Mouse (Mus musculus) macrophage (primary cell): ENCODE results near the gene Casc3. TPM values are rescaled to one million over a fixed set of nuclear protein-coding genes. Genes with fewer than 3 reads are reported as not detected.

Experiments
- H3K27ac ChIP-seq: fragments of 350-480 bp; formaldehyde crosslinking; 2 replicates; pipeline ENCODE4 v1.9.0; 2021
- H3K36me3 ChIP-seq: fragments of 350-480 bp; formaldehyde crosslinking; 2 replicates; pipeline ENCODE4 v1.9.0; 2021; ENCODE audit errors: inconsistent target
- H3K4me3 ChIP-seq: fragments of 350-480 bp; formaldehyde crosslinking; 2 replicates; pipeline ENCODE4 v1.9.0; 2021; ENCODE audit errors: inconsistent target
- H3K79me2 ChIP-seq: fragments of 350-480 bp; formaldehyde crosslinking; 2 replicates; pipeline ENCODE4 v1.9.0; 2021; ENCODE audit errors: inconsistent target
- WGBS: methylation state at CpG from one replicate; pipeline ENCODE4 v1.1.7; 2026; ENCODE audit warnings: inconsistent platforms; ENCODE audit not compliant: missing documents; 5-methylcytosine and 5-hydroxymethylcytosine counted together
- polyA plus RNA-seq: library from polyadenylated mRNA; stranded (reverse); fragments of 250-400 nt; gene quantifications from 3 replicates; pipeline ENCODE4 v1.2.4, GENCODE M21; 2018; ENCODE audit warnings: inconsistent platforms

Gene Casc3
- polyA plus RNA-seq, 1 experiment from 2014 or later = 29.9 TPM

DNA sequence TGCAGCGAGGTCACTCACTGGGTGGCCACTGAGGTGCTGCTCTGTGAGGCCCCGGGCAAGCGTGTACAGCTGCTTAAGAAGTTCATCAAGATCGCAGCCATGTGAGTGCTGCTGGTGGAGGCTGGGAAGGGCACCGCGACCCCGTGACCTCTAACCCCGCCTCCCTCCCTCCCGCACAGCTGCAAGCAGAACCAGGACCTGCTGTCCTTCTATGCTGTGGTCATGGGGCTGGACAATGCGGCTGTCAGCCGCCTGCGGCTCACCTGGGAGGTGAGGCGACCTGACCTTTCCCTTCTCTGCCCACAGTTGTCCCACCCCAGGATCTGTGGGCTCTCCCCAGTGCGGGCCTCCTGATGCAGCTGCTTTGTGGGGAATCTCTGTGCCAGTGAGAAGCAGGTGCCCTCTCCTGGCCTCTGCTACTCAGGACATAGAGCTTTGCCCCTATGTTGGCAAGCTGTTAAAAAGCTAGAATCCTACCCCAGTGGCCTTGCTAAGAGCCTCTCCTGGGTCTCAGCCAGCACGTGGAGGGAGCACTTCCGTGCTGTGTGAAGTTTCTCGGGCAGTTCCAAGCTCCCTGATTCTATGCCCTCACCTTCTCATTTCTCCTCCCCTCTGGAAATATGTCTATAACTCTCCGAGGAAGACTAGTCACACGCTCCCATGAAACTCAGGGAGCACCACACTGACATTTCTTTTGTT, 44.6 kb downstream of the Casc3 start:
- Histone ChIP-seq H3K27ac (no peak overlapping the region), H3K79me2 (no peaks in the 10 kb centered on the region), H3K36me3 (no peaks in the 10 kb centered on the region), H3K4me3 (no peak overlapping the region)
- 56% methylated on average over 19 of the region's 19 CpGs for WGBS

DNA sequence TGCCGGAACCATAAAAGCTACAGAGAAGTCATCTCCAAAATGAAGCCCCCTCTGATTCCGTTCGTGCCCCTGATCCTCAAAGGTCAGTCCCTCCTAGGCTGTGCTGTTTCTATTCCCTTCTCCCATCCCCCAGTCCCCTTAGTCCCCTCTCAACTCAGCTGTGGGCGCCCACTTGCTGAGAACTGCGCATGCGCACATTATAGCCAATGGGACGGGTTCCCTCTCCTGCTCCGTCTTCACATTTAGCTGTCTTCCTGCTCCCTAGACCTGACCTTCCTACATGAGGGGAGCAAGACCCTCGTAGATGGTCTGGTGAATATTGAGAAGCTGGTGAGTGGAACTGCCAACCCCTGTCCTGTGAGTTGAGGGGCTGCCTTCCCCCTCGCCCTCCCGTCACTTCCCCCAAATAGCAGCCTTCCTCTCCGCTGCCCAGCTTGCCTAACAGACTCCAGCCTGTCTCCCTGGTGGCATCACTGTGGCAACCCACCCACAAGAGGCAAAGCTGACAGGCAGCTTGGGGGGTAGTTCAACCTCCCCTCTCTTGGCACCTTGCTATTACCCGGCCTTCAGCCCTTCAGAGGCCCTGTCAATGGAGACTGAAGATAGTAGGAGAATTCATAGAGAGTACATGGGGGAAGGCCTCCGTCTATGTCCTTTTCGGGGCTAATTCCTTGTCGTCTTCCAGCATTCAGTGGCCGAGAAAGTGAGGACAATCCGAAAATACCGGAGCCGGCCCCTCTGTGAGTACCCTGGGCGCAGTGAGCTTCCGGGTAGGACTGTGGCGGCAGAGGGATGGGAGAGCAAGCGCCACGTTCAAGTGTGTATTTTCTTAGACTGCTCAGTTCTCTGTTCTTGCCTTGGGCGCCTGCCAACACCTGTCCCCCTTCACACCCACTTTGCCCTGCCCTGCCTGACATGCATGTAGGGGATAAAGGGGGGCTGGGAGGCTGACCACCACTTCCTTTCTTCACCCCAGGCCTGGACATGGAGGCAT, 45.7 kb downstream of the Casc3 start:
- H3K27ac ChIP-seq = no peak overlapping the region
- no peaks in the 10 kb centered on the region for H3K36me3 ChIP-seq
- 70% methylated on average over 25 of the region's 26 CpGs for WGBS
- no peak overlapping the region for H3K4me3 ChIP-seq
- H3K79me2 ChIP-seq = no peaks in the 10 kb centered on the region

DNA sequence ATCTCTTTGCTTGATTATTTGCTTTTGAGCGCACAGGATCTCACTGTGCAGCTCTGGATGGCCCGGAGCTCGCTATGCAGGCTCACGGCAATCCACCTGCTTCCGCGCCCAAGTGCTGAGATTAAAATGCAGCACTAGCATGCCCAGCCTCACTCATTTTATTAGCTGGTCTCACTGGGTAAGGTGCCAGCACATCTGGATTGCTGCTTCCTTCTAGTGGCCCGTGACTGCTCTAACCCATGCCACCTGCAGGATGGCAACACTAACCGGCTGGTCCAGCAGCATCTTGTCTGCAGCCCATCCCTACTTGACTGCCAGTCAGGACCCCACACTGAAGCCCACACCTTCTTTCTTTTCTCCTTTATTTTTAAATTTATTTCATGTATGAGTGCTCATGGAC, 49.4 kb downstream of the Casc3 start:
- Histone ChIP-seq H3K79me2 (no peaks in the 10 kb centered on the region), H3K36me3 (no peaks in the 10 kb centered on the region), H3K4me3 (no peak overlapping the region), H3K27ac (no peak overlapping the region)
- WGBS = 95% methylated on average over 8 of the region's 8 CpGs

DNA sequence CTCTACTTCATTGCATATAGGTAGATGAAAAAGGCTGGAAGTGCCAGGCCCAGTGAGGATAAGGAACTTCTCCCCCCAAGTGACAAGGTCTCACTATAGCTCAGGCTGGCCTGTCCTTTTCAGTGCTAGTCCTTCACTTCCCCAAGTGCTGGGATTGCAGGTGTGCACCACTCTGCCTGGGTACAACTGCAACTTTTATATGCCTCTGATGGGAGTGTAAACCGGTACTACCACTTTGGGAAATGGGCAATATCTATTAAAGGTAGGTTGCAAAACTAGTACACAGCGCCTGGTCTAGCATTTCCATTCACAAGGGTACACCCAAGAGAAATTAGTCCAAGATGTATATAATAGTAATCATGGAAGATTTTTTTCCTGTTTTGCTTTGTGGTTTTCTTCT, 50.0 kb downstream of the Casc3 start:
- H3K36me3 ChIP-seq = no peaks in the 10 kb centered on the region
- H3K4me3 ChIP-seq = no peak overlapping the region
- H3K79me2 ChIP-seq = no peaks in the 10 kb centered on the region
- H3K27ac ChIP-seq = no peak overlapping the region
- WGBS = 86% methylated on average over 2 of the region's 2 CpGs

DNA sequence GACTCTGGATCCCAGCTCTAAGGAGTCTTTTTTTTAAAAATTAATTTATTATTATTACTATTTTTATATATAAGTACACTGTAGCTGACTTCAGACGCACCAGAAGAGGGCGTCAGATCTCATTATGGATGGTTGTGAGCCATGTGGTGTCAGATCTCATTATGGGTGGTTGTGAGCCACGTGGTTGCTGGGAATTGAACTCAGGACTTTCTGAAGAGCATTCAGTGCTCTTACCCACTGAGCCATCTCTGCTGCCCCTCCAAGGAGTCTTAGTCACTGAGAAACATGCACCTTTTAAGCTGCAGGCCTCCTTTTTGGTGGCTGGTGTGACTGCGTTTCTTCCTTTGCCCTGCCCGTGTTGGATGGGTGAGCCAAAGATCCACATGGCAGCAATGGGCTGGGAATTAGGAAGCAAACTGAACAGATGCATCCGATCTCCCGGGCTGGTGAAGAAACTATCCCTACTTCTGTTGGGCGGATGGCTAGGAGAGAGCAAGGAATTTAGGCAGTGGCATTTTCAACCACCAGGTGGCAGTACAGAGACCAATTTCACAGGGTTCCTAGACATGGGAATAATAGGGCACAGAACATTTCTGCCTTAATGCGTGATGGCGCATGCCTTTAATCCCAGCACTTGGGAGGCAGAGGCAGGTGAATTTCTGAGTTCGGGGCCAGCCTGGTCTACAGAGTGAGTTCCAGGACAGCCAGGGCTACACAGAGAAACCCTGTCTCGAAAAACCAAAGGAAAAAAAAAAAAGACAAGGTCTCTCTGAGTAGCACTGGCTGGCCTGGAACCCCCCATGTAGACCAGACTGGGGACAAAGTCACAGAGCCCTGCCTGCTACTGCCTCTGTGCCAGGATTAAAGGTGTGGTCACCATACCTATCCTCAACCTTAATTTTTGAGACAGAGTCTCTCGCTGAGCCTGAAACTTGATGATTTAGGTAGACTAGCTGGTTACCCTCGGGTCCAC, 54.3 kb downstream of the Casc3 start:
- no peaks in the 10 kb centered on the region for H3K36me3 ChIP-seq

DNA sequence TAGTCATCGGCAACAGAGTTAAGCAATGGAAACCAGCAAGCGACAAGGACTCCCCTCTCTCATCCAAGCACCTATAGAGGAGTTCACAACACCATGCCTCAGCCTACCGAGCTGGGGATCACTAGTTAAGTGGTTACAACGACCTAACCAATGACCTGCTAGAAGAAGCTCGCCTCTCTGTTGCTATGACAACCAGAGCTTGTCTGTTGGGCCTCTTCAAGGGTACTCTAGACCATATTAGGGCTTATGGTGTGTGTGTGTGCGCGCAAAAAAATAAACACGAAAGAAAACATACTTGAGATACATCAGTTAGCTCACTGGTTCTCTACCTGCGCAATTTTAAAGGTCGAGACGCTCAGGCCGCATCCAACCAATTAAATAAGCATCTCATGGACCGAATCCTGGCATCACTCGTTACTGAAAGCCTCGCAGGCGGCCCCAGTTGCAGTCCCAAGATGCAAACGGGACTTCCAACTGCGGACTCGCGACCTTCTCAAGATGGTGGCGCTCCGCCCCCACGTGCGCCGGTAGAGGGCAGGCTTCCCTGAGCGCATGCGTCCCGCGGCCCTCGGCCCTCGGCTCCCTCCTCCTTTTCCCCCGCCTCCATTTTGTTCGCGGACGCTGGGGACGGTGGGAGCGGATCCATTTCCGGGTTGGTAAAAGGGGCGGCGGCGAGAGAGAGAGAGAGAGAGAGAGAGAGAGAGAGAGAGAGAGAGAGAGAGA, 58.5 kb downstream of the Casc3 start, which contains the start of gene Wipf2:
Gene Wipf2 (plus strand): TSS at position 611 of the 723 bp plus-strand sequence.
- Histone ChIP-seq H3K79me2 (peaks cover 45% of the 10 kb centered on the region), H3K27ac (peak within 1 kb of the TSS; percentile 27; the same call in 1 of the 2 replicates), H3K36me3 (peaks cover 9% of the 10 kb centered on the region; the same call in 1 of the 2 replicates), H3K4me3 (peak within 1 kb of the TSS; percentile 76)
- WGBS = 12% methylated on average over 33 of the region's 41 CpGs

More for the DNA sequence above, 54.3 kb downstream of the Casc3 start:
- 41% methylated on average over 12 of the region's 14 CpGs for WGBS
- Histone ChIP-seq H3K4me3 (no peak overlapping the region), H3K79me2 (peaks cover 4% of the 10 kb centered on the region), H3K27ac (no peak overlapping the region)

DNA sequence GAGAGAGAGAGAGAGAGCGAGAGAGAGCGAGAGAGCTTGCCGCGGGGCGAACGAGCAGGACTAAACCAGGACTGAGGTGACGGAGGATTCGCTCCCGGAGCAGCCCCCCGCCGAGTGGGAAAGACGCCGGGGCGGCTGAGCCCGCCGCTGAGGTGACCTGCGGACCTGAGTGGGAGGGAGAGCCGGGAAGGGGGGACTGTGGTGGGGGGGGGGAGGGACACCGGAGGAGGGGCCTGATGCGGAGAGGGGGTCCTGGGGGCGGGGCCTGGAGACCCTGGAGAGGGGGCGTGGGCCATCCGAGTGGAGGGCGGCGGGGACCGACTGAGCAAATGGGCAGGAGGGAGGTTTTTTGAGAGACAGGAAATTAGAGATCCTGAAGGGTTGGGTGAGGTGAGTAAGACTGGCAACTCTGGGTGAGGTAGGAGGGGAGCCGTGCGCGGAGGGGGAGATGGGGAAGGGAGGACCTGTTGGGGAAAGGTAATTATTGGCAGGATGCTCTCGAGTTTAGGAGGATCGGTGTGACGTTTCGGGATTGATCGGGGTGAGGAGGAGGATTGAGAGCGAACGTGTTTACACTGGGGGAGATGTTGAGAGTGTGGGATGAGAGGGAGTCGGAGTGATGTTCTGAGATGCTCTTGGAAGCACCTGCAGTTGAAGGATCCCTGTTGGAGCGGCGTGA, 59.2 kb downstream of the Casc3 start:
- peak overlapping the region; percentile 76 for H3K4me3 ChIP-seq
- H3K27ac ChIP-seq = peak overlapping the region; percentile 27; the same call in 1 of the 2 replicates
- WGBS = 1% methylated on average over 33 of the region's 39 CpGs
- peaks cover 52% of the 10 kb centered on the region for H3K79me2 ChIP-seq
- H3K36me3 ChIP-seq = peaks cover 9% of the 10 kb centered on the region; the same call in 1 of the 2 replicates

DNA sequence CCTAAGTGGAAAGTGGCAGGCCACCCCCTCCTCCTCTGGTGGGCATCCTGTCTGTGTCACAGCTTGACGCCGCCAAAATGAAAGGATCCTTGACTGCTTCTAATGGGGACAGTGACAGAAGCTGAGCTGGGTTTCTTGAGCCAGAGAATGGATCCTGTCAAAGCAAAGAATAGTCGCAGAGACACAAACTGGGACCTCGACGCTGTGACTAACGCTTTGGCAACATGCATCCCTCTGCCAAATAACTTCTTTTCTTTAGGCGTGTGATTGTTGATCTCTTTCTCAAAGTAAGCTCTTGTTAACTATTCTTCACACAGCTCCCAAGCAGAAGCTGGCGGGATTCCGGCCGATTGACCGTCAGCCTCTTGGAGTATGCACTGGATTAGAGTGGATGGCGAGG, 62.6 kb downstream of the Casc3 start:
- WGBS = 94% methylated on average over 12 of the region's 12 CpGs
- H3K36me3 ChIP-seq = peaks cover 9% of the 10 kb centered on the region; the same call in 1 of the 2 replicates

DNA sequence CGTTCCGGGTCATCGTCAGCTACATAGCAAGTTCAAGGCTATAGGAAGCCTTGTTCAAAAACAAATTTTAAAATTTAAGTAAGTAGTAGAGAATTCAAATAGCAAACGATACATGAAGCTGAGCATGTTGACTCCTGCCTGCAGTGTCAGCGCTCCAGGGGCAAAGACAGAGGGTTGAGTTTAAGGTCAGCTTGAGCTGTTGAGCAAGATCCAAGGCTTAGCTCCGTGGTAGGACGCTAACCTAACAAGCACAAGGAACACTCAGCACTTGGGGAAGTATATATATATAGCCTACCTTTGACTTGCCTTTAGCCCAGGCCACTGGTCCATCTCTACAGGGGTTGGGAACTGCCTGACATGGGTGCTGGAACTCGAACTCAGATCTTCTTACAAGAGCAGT, 65.2 kb downstream of the Casc3 start:
- H3K4me3 ChIP-seq = no peak overlapping the region
- peaks cover 98% of the 10 kb centered on the region for H3K79me2 ChIP-seq
- H3K27ac ChIP-seq = no peak overlapping the region
- H3K36me3 ChIP-seq = peaks cover 9% of the 10 kb centered on the region; the same call in 1 of the 2 replicates
- 79% methylated on average over 8 of the region's 8 CpGs for WGBS

More for the DNA sequence above, 62.6 kb downstream of the Casc3 start:
- Histone ChIP-seq H3K4me3 (no peak overlapping the region), H3K79me2 (peaks cover 84% of the 10 kb centered on the region), H3K27ac (no peak overlapping the region)

DNA sequence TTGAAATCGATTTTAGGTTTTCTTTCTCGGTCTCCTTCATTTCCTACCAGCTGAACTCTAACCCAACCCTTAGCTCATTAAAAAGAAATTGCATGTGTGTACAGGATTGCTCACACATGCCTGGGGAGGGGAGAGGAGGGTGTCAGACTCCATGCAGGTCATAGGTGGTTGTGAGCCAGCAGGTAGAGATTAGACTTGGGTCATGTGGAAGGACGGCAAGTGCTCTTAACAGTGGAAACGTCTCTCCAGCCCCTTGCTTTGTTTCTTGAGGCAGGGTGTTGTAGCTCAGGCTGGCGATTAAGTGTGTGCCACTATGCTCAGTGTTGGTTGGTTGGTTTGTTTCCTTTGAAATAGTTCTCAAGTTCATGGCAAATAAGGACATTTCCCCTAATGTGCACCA, 66.1 kb downstream of the Casc3 start:
- WGBS = 93% methylated on average over 5 of the region's 5 CpGs
- H3K27ac ChIP-seq = no peak overlapping the region
- H3K79me2 ChIP-seq = peaks cover 98% of the 10 kb centered on the region
- H3K4me3 ChIP-seq = no peak overlapping the region
- H3K36me3 ChIP-seq = peaks cover 9% of the 10 kb centered on the region; the same call in 1 of the 2 replicates

DNA sequence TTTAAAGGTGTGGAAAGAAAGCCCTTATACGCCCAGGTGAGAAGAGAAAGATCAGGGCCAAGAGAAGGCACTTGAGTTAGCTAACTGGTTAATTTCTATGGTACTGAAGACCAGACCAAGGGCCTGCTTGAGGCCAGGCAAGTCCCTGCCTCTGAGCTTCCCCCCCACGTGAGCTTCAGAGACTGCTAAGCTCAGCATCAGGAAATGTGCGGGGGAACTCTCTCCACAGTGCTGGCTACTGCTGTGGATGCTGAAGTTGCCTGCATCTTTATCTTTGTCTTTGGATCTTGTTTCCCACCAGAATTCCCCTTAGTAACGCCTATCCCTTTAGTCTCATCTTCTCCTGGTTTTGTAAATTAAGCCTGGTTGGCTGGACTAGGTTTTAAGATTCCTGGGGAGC, 66.7 kb downstream of the Casc3 start:
- Histone ChIP-seq H3K4me3 (no peak overlapping the region), H3K36me3 (peaks cover 9% of the 10 kb centered on the region; the same call in 1 of the 2 replicates), H3K79me2 (peaks cover 98% of the 10 kb centered on the region), H3K27ac (no peak overlapping the region)
- 89% methylated on average over 4 of the region's 4 CpGs for WGBS

DNA sequence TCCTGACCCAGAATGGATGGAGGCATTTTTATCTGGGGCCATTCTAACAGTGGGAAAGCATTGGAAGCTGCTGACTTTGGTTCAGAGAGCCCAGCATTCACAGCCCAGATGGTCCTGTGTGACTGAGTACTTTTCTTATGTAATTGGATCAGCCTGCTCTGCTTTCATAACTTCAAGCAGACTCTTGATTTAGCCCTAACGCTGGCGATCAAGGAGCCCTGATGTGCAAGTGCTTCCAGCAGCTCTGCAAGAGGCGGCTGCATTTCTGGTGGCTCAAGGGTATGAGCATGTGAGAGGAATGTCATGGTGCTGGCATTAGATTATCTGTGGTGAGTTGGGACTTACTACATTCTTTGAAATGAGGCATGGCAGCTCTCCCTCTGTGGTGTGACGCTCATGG, 67.3 kb downstream of the Casc3 start:
- 90% methylated on average over 4 of the region's 4 CpGs for WGBS
- H3K36me3 ChIP-seq = peaks cover 9% of the 10 kb centered on the region; the same call in 1 of the 2 replicates
- H3K79me2 ChIP-seq = peaks cover 98% of the 10 kb centered on the region
- H3K4me3 ChIP-seq = no peak overlapping the region
- no peak overlapping the region for H3K27ac ChIP-seq

DNA sequence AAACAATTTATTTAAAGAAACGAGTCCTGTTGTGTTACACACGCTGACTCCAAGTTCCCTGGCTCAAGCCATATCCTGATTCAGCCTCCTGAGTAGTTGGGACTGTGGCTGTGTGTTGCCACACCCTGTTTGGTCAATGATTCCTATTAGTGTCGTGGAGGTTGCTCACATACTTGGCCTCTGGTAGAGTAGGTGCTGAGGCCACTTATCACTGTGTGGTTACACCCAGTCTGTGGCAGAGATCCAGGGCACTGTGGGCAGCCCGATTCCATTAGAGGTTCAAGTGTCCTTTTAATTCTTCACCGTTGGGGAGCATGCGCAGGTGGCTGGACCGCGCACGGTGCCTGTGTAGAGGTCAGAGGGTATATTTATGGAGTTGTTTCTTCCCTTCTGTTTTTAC, 69.2 kb downstream of the Casc3 start:
- Histone ChIP-seq H3K27ac (no peak overlapping the region), H3K4me3 (no peak overlapping the region), H3K36me3 (no peaks in the 10 kb centered on the region), H3K79me2 (peaks cover 98% of the 10 kb centered on the region)
- 84% methylated on average over 9 of the region's 9 CpGs for WGBS
